Mouse (Mus musculus) erythroblast, embryonic 14.5 days (primary cell): Measurements from ENCODE around the gene Sptbn1.

Source experiments
- GATA1 ChIP-seq: IDR thresholded peaks from 2 replicates; pipeline ENCODE4 v1.6.1; 2012; ENCODE audit warnings: low read length, inconsistent platforms, mixed read lengths
- TAL1 ChIP-seq: IDR thresholded peaks from 3 replicates; pipeline ENCODE4 v1.6.1; 2012; ENCODE audit warnings: low read length, inconsistent platforms, mixed read lengths

GRCm38 (mm10) chr11:30104177-30104576 lies 163.8 kb downstream of the Sptbn1 start:
- TF ChIP-seq GATA1 (no peak), TAL1 (no peak)
